Mouse (Mus musculus) testis, postnatal 10 days (tissue): ENCODE data around the gene Camta1.

Experiments
- DNase-seq: peaks from one replicate; pipeline ENCODE4 v3.0.0; 2021; ENCODE audit warnings: low spot score

Gene Camta1

GRCm38 (mm10) chr4:151684596-151684995, 177.1 kb downstream of the Camta1 start:
- no peak for DNase-seq

- no peak for DNase-seq
These were observed 178.7 kb downstream of the Camta1 start for GRCm38 (mm10) chr4:151682831-151683488.

- no peak for DNase-seq
These were observed 189.2 kb downstream of the Camta1 start for GRCm38 (mm10) chr4:151672452-151672851.

GRCm38 (mm10) chr4:151666411-151666901, 195.2 kb downstream of the Camta1 start:
- no peak for DNase-seq

GRCm38 (mm10) chr4:151661486-151661885, 200.2 kb downstream of the Camta1 start:
- DNase-seq, result no peak

GRCm38 (mm10) chr4:151656427-151656826, 205.2 kb downstream of the Camta1 start:
- no peak for DNase-seq

- no peak for DNase-seq
These were observed 205.9 kb downstream of the Camta1 start for GRCm38 (mm10) chr4:151655637-151656385.

- no peak for DNase-seq
These were observed 206.4 kb downstream of the Camta1 start for GRCm38 (mm10) chr4:151655227-151655626.

GRCm38 (mm10) chr4:151642418-151642817, 219.3 kb downstream of the Camta1 start:
- DNase-seq, result no peak

- no peak for DNase-seq
These were observed 220.7 kb downstream of the Camta1 start for GRCm38 (mm10) chr4:151640971-151641370.

GRCm38 (mm10) chr4:151638941-151639340, 222.7 kb downstream of the Camta1 start:
- no peak for DNase-seq

GRCm38 (mm10) chr4:151637348-151637747, 224.3 kb downstream of the Camta1 start:
- no peak for DNase-seq

- DNase-seq, result no peak
These were observed 226.9 kb downstream of the Camta1 start for GRCm38 (mm10) chr4:151634771-151635170.

- DNase-seq, result no peak
These were observed 227.9 kb downstream of the Camta1 start for GRCm38 (mm10) chr4:151633795-151634194.

GRCm38 (mm10) chr4:151632321-151632720, 229.4 kb downstream of the Camta1 start:
- DNase-seq, result no peak

GRCm38 (mm10) chr4:151630664-151631063, 231.0 kb downstream of the Camta1 start:
- DNase-seq, result no peak

- DNase-seq, result no peak
These were observed 231.4 kb downstream of the Camta1 start for GRCm38 (mm10) chr4:151630231-151630630.

- no peak for DNase-seq
These were observed 242.1 kb downstream of the Camta1 start for GRCm38 (mm10) chr4:151619541-151620016.

- no peak for DNase-seq
These were observed 243.0 kb downstream of the Camta1 start for GRCm38 (mm10) chr4:151618420-151619310.

GRCm38 (mm10) chr4:151611621-151612020, 250.1 kb downstream of the Camta1 start:
- no peak for DNase-seq

GRCm38 (mm10) chr4:151610266-151610665, 251.4 kb downstream of the Camta1 start:
- peak; percentile 77 for DNase-seq

- peak; percentile 82 for DNase-seq
These were observed 256.8 kb downstream of the Camta1 start for GRCm38 (mm10) chr4:151604907-151605306.
